Mouse (Mus musculus): Measurements from ENCODE around the gene Foxp1.

Gene Foxp1

DNA sequence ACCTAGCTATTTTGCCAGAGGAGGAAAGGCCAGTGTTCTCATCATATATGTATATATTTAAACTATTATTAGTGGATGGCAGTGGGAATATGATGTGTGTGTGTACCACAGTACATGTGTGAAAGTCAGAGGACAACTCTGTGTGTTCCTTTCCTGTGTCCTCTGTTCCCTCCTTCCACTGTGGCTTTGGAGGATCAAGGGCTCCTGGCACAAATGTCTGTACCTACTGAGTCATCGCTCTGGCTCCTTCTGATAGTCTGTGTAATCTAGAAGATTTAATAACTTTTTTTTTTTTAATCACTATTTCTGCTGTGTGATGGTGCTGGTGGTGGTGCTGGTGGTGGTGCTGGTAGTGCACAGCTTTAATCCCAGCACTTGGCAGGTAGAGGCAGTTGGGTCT, 452.8 kb downstream of the Foxp1 start:
- no peak for DNase-seq (ENCODE audit: extremely low spot score, low read depth, low spot score)

DNA sequence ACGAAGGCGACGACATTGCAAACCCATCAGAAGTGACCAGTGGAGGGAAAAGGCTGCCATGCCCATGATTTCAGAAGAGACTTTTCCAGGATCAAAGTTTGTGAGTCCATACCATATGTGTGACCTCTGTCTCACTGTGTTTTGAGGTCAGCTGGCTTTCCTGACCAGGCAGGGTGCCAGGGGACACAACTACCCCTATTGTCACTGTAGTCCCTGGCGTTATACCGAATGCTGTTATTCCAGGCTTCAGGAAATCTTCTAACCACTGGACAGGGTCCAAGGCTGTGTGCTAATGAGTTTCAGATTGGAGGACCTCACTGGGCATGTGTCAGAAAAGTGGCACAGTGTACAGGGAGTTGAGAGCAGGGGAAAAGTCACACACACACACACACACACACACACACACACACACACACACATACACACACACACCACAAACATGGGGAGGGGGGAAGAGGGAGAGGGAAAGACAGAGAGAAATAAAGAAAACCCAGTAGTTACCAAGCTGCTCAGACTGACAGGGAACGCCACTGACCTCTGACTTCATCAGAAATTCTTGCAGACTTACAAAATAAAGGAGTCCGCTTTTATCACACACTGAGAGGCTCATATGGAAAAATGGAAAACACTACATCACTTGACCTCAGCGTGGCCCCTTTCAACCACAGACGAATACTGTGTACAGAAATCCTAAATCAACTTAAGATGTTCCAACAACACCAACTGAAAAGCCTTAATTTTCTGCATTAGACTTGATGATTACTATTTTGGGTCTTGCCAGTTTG, 456.8 kb downstream of the Foxp1 start:
- no peak for DNase-seq (ENCODE audit: extremely low spot score, low read depth, low spot score)

GRCm38 (mm10) chr6:99063982-99064484, 458.5 kb downstream of the Foxp1 start:
- DNase-seq (ENCODE audit: extremely low spot score, low read depth, low spot score): no peak

DNA sequence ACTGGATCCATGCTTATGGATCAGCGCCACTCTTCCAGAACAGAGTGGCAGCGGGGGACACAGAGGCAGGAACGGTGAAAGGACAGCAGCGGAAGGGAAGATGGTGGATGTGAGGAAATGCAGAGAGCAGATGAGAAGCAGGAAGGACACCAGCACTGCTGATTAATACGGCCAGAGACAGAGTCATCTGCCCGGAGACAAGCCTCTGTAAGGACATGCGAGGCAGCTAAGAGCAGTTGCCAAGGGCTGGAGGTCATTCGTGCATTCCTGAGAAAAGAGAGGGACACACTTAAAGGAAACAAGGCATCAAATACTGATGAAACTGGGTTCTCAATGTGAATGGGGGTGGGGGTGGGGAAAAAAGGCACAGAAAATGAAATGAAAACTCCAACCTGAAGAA, 459.6 kb downstream of the Foxp1 start:
- DNase-seq (ENCODE audit: extremely low spot score, low read depth, low spot score): no peak

- no peak for DNase-seq (ENCODE audit: extremely low spot score, low read depth, low spot score)
Observed at GRCm38 (mm10) chr6:99058688-99059087, 463.8 kb downstream of the Foxp1 start.

DNA sequence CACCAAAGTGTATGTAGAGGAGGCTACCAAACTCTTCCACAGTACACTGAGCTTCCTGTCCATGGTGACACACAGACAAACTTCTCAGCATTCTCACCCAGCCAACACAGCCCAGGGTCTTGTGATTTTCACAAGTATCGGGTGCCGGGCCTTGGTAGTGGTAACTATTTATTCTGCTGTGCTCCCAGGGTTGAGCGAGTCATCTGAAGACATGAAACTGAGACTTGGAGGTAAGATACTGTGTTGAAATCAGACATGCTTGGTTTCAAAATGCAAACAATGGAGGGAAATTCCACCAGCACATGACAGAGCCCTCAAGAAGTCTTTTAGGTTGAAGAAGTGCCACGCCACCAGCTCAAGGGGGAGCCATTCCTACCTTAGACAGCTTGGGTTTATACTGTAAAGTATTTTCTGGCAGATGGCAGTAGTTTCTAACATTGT, 465.4 kb downstream of the Foxp1 start:
- DNase-seq (ENCODE audit: extremely low spot score, low read depth, low spot score): no peak

DNA sequence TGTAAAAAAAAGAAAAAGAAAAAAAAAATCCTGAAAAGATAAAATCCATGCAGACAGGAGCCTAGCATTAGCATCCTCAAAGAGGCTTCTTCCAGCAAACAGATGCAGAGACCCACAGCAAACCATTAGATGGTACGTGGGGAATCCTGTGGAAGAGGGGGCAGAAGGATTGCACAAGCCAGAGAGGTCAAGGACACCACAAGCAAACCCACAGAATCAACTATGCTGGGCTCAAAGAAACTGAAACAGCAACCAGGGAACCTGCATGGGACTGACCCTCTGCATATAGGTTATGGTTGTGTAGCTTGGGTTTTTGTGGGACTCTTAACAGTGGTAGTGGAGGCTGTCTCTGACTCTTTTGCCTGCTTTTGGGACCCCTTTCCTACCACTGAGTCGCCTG, 466.1 kb downstream of the Foxp1 start:
- DNase-seq (ENCODE audit: extremely low spot score, low read depth, low spot score): no peak

- no peak for DNase-seq (ENCODE audit: extremely low spot score, low read depth, low spot score)
Observed at GRCm38 (mm10) chr6:99053998-99054397, 468.5 kb downstream of the Foxp1 start.

DNA sequence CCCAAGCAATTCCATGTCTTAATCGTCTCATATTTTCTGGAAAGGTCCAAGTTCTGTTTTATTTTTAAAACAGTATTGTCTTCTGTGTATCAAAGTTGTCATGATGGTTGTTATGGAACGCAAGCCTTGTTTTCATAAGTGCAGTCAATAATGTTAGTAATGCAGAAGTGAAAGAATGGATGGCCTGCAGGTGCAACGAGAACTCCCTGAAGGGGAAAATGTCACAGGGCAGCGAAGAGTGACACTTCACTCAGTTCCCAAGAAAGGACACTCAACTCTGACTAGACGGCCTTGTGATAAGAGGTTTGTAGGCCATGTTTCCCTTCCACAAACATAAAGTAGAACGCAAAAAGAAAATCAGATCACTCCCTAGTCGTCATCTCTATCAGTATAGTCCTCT, 469.4 kb downstream of the Foxp1 start:
- no peak for DNase-seq (ENCODE audit: extremely low spot score, low read depth, low spot score)

DNA sequence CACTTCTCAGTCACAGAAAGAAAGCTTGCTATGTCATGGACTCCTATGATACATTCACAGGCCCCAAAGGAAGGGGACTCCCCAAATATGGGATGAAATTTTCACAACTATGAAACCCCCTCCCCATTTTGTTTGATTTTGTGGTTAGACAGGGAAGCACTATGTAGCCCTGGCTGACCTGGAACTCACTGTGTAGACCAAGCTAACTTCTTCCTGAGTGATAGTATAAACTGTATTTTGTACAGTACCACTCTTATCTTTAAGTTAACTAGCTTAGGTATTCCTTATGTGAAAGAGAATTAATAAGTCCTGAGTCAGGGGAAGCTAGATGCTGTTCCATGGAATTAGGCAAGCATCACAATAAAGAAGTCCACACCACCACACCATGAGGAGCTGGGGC, 470.8 kb downstream of the Foxp1 start:
- no peak for DNase-seq (ENCODE audit: extremely low spot score, low read depth, low spot score)

DNA sequence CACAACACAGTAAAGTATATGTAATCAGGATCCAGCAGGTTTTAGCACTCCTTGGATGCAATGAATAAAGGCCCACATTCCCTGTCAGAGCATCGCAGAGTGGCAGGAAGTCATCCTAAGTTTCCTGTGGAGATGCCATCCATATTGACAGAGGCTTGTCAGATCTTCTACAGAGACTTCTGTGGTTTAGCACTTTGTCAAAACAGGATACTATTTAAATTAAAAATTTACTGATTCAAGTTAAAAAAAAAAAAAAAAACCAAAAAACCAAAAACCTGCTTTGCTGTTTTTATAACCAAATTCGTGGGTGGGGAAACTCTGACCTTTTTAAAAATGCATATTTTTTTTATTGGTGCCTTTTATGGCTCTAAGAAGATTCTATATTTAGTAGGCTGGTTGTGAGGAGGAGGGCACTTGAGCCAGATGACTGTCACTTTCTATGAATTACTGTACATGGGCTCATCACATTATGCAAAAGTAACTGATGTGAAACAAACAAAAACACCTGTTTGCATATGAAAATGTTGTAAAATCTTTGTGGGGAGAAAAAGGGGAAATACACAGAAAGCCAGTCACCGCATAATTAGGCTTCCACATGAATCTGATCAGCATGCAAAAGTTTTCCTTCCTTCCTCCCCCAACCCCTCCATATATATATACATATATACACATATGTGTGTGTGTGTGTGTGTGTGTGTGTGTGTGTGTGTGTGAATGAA, 472.1 kb downstream of the Foxp1 start:
- DNase-seq (ENCODE audit: extremely low spot score, low read depth, low spot score): no peak

DNA sequence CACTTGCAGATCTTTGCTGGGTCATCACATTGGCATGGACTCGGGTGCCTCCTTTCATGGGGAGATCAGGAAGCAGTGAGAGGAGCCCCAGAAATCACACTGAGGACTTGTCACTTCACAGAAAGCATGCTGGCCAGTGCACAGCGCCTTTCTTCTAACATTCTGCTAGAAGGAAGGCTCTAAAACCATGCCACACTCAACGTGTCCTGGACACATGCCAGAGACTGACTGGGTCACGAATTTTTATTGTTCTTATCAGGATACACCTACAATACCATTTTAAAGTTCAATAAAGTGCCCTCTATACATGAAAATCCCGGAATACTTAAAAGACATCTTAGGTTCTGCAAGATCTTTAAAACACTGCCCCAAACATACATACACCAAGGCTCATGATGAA, 475.2 kb downstream of the Foxp1 start:
- DNase-seq (ENCODE audit: extremely low spot score, low read depth, low spot score): no peak

DNA sequence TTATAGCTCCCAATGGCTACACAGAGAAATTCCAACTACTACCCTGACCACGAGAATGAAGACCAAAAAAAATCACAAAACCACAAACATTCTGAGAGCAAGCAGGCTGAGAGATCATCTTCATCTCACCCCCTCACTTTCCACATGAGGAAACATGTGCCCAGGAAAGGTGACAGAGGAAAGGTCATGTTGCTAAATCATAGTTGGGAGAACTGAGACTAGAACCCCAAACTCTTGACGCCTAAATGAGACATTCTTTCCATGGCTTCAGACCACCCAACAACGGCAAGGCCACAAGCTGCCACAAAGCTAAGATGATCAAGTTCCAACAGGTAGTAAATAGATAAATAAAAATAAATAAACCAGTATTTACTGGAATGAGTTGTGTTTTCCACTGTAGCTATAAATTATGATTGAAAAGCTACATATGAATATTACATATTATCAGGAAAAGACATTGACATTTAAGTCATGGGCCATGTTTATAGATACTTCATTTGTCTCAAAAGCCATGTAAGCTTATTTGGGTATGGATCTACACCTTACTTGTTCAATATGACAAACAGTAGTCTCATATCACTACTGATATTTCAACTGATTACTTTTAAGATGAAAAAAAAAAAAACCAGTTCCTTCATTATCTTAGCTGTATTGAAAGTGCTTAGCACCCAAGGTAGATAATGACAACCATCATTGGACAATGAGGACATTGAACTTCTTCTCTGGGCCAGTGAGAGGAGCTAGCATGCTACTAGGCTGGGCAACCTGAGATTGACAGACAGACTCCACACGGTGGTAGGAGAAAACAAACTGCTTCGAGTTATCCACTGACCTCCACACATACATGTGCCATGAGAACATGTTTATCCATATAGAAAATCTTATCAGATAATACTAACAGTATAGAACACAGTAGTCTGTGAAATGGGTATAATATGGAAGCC, 476.4 kb downstream of the Foxp1 start:
- no peak for DNase-seq (ENCODE audit: extremely low spot score, low read depth, low spot score)

GRCm38 (mm10) chr6:99043932-99044664, 478.4 kb downstream of the Foxp1 start:
- no peak for DNase-seq (ENCODE audit: extremely low spot score, low read depth, low spot score)

GRCm38 (mm10) chr6:99043226-99043625, 479.3 kb downstream of the Foxp1 start:
- DNase-seq (ENCODE audit: extremely low spot score, low read depth, low spot score): no peak

DNA sequence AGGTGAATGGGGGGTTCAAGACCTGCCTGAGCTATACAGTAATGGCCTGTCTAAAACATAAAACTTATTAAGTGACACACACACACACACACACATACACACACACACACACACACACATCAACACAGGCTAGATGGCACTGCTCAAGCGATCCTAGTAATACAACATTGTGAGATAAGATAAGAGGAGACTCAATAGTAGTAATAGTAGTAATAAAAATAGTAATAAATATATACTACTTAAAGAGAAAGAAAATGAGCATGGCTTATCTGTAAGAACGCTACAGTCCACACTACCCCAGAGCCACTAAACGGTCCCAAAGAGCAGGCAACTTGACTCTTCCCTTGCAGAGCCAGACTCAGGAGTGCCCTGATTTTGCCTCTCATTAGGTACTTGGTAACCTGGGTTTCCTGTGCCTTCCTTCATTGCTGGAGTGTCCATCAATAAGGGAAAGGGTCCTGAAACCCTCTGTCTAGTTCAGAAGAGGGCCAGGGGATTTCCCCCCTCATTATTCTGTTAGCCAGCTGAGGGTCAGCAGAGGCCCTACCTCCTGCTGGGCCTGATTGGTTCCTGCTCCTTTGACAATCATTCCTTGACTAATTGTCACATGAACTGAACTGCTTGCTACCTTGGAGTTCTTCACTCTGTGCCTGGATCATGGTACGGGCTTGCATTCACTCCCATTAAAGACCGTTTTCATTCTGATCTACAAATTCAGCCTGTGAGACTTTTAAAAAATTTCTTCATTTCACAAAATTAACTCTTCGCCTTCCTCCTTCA, 480.2 kb downstream of the Foxp1 start:
- DNase-seq (ENCODE audit: extremely low spot score, low read depth, low spot score): no peak

GRCm38 (mm10) chr6:99038977-99039376, 483.5 kb downstream of the Foxp1 start:
- no peak for DNase-seq (ENCODE audit: extremely low spot score, low read depth, low spot score)

- no peak for DNase-seq (ENCODE audit: extremely low spot score, low read depth, low spot score)
Observed at GRCm38 (mm10) chr6:99035459-99036375, 486.8 kb downstream of the Foxp1 start.

DNA sequence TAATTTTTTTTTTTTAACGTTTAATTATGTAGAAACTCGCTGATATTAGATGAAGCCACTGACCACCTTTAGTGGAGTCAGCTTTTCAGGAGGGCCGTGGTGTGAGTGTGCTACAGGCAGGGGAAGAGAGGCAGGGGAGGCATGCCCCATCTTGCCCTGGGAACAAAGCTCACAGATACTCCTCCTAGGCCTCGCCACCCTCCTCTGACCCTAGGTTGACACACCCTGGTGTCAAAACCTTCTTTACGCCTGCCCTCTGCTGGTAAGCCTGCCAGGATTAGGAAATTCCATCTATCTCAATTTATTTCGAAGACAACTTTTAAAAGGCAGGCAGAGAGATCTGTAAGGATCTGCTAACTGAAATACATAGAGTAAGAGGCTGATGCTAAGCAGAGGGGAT, 489.5 kb downstream of the Foxp1 start:
- no peak for DNase-seq (ENCODE audit: extremely low spot score, low read depth, low spot score)

Data from hindlimb bud, embryonic 11.5 days (tissue).